Mouse (Mus musculus) ES-Bruce4 (cell line): ENCODE measurements around the gene Hsd17b3.

Experiments
- CTCF ChIP-seq: IDR thresholded peaks from one replicate; pipeline ENCODE4 v1.8.1; 2011; ENCODE audit warnings: low read depth, low read length
- EP300 ChIP-seq: IDR thresholded peaks from 2 replicates; pipeline ENCODE4 v1.6.1; 2011; ENCODE audit warnings: low read depth, low read length; ENCODE audit not compliant: insufficient read depth
- POLR2A ChIP-seq: IDR thresholded peaks from one replicate; pipeline ENCODE4 v1.8.1; 2011; ENCODE audit warnings: low read length; ENCODE audit not compliant: insufficient read depth

DNA sequence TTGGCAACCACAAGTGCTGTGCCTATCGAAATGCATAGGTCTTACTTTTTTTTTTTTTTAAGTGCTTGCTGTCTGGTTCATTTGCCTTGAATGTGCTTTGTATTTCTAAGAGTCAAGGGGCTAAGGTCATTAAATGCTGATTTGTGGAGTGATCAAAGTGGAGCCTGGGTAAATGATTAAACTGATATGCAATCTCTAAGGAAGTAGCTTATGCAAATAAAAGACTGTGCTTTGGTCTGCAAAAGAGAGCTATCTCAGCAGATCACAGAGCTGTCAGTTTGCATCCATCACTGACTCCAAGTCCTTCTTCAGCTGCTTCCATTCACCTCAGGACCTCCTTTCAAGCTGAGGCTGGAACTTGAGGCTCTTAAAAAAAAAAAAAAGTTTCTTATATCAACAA lies 35.1 kb downstream of the Hsd17b3 start:
- TF ChIP-seq CTCF, result no peak
- TF ChIP-seq POLR2A, result no peak
- TF ChIP-seq EP300, result no peak
